Mouse (Mus musculus) G1E (cell line): Measurements from ENCODE around the gene Tdrd9. TPM values are rescaled to one million over a fixed set of nuclear protein-coding genes. Genes with fewer than 3 reads are reported as not detected.

Source experiments
- ATAC-seq: 2 replicates; pipeline ENCODE4 v1.8.0; 2016; ENCODE audit warnings: mild to moderate bottlenecking; ENCODE audit not compliant: insufficient number of reproducible peaks, poor library complexity, low FRiP score, severe bottlenecking; ENCODE audit errors: extremely low read depth
- DNase-seq: peaks from one replicate; pipeline ENCODE4 v3.0.0; 2012; ENCODE audit warnings: low spot score
- H3K27me3 ChIP-seq: 2 replicates; pipeline ENCODE4 v1.6.1; 2012; ENCODE audit warnings: mild to moderate bottlenecking, low read length, inconsistent platforms; ENCODE audit not compliant: insufficient read depth
- H3K36me3 ChIP-seq: replicated peaks from 2 replicates; pipeline ENCODE3; 2012; ENCODE audit warnings: mild to moderate bottlenecking, inconsistent platforms
- H3K4me1 ChIP-seq: 2 replicates; pipeline ENCODE4 v1.6.1; 2012; ENCODE audit warnings: low read depth, low read length, inconsistent platforms, mixed read lengths; ENCODE audit not compliant: insufficient read depth
- H3K4me3 ChIP-seq: 2 replicates; pipeline ENCODE4 v1.5.1; 2012; ENCODE audit warnings: low read depth, mild to moderate bottlenecking, inconsistent platforms, low read length, moderate library complexity, mixed read lengths
- H3K9me3 ChIP-seq: replicated peaks from 2 replicates; pipeline ENCODE4 v1.6.1; 2012; ENCODE audit warnings: inconsistent platforms
- CTCF ChIP-seq: IDR thresholded peaks from 2 replicates; pipeline ENCODE4 v1.5.1; 2012; ENCODE audit warnings: low read depth, low read length, inconsistent platforms, mixed read lengths
- GATA1 ChIP-seq: IDR thresholded peaks from 2 replicates; pipeline ENCODE4 v1.6.1; 2012; ENCODE audit warnings: borderline replicate concordance, low read length, inconsistent platforms, mixed read lengths
- GATA2 ChIP-seq: IDR thresholded peaks from 2 replicates; pipeline ENCODE4 v1.6.1; 2012; ENCODE audit warnings: low read depth, low read length, inconsistent platforms, borderline replicate concordance
- POLR2AphosphoS5 ChIP-seq: IDR thresholded peaks from 2 replicates; pipeline ENCODE4 v1.6.1; 2012; ENCODE audit warnings: low read depth, low read length, inconsistent platforms; ENCODE audit not compliant: insufficient replicate concordance
- TAL1 ChIP-seq: conservative IDR thresholded peaks from 2 replicates; pipeline ENCODE4 v1.6.1; 2012; ENCODE audit warnings: low read depth, low read length, inconsistent platforms, mixed read lengths
- polyA plus RNA-seq: library from polyadenylated mRNA; stranded (reverse); fragments of >175 nt; gene quantifications from 2 replicates; pipeline ENCODE4 v1.2.3, GENCODE M21; 2012
- total RNA-seq, 2 experiments: library from RNA; stranded (forward) in 1 of 2; stranded (reverse) in 1 of 2; fragments of 200-1000 nt in 1 of 2; fragments of >200 nt in 1 of 2; fragmentation: Nextera tagmentation in 1 of 2; gene quantifications; 2 replicates each; pipeline ENCODE4 v1.2.3; 2014 to 2017

Gene Tdrd9
- total and polyA plus RNA-seq, 3 experiments: 0.76 TPM; not detected in 2

DNA sequence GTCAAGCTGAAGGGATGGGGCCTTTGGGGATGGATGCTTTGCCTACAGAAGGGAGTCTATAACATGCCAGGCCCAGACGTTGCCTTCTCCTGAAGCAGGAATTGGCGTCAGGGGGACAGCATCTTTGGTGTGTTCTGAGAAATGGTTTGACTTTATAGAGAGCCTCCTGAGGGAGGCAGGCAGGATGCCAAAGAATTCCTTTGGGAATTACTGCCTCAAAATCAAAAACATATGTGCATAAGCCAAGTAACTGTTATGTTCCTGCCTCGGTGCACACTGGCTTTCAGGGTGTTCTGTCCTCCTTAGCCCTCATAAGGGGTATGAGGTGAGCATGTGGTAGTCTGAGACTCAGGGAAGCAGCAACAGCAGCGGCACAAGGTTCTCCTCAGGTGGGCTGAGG is 45.0 kb downstream of the Tdrd9 start:
- peaks cover 23% of the 10 kb centered on the region for H3K9me3 ChIP-seq
- no peak overlapping the region for H3K4me3 ChIP-seq
- peaks cover 2% of the 10 kb centered on the region; the same call in 1 of the 2 replicates for H3K27me3 ChIP-seq
- DNase-seq (no peak), ATAC-seq (no peak)
- TF ChIP-seq GATA1 (no peak), GATA2 (no peak), TAL1 (no peak), CTCF (no peak), POLR2AphosphoS5 (no peak)
- no peaks in the 10 kb centered on the region for H3K36me3 ChIP-seq
- no peaks in the 10 kb centered on the region for H3K4me1 ChIP-seq

DNA sequence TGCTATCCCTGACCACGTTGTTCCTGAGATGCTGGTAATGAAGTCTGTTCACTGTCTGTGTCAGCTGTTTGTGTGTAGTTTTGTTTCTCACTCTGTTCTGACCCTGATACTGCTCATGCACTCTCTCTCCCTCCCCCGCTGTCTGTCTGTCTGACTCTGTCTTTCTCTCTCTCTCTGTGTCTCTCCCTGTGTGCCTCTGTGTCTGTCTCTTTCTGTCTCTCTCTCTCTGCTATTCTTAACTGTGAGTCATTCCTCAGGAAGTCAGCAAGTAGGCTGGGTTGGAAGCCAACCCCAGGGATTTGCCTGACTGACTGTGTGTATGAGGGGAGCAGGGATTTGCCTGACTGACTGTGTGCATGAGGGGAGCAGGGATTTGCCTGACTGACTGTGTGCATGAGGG is 51.9 kb downstream of the Tdrd9 start:
- Histone ChIP-seq H3K27me3 (peaks cover 4% of the 10 kb centered on the region; the same call in 1 of the 2 replicates), H3K4me1 (no peaks in the 10 kb centered on the region), H3K36me3 (no peaks in the 10 kb centered on the region), H3K9me3 (peaks cover 52% of the 10 kb centered on the region), H3K4me3 (no peak overlapping the region)
- ATAC-seq (no peak), DNase-seq (no peak)
- no peak for TF ChIP-seq TAL1
- TF ChIP-seq GATA1: no peak
- no peak for TF ChIP-seq CTCF
- no peak for TF ChIP-seq GATA2
- no peak for TF ChIP-seq POLR2AphosphoS5

DNA sequence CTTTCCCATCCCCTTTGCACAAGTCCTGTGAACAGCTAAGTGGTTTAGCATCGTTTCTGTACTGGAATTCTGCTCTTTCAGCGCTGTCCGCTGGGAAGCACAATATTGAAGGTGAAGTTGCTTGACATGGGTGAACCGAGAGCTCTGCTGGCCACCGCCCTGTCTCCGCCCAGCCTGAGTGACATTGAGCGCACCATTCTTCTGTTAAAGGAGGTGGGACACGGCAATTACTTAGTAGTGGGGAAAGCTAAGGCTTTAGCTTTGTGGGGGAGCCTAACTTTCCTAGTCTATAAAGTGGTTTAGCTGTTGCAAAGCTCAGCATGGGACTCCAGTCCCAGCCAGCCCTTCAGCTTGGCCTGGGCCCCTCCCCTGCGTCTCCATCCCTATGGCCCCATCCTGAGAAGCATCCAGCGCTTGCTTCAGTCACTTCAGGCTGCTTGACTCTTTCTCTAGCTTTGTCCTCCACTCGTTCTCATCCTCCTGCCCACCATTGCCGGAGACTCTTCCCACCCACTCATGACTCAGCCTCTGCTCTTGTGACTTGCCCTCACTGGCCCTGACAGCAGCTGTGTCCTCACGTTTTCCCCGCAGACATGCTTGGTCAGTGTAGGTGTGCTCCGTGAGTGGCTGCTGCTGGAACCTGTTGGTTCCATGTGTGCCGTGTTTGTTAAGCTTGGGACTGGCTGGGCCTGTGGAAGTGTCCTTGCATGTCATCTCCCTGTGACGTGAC is 53.4 kb downstream of the Tdrd9 start:
- peaks cover 4% of the 10 kb centered on the region; the same call in 1 of the 2 replicates for H3K27me3 ChIP-seq
- no peak for TF ChIP-seq GATA1
- no peak for TF ChIP-seq CTCF
- TF ChIP-seq GATA2: no peak
- no peak for TF ChIP-seq POLR2AphosphoS5
- TF ChIP-seq TAL1: no peak
- H3K9me3 ChIP-seq: peaks cover 48% of the 10 kb centered on the region
- DNase-seq (no peak), ATAC-seq (no peak)
- no peaks in the 10 kb centered on the region for H3K4me1 ChIP-seq
- no peak overlapping the region for H3K4me3 ChIP-seq
- no peaks in the 10 kb centered on the region for H3K36me3 ChIP-seq

DNA sequence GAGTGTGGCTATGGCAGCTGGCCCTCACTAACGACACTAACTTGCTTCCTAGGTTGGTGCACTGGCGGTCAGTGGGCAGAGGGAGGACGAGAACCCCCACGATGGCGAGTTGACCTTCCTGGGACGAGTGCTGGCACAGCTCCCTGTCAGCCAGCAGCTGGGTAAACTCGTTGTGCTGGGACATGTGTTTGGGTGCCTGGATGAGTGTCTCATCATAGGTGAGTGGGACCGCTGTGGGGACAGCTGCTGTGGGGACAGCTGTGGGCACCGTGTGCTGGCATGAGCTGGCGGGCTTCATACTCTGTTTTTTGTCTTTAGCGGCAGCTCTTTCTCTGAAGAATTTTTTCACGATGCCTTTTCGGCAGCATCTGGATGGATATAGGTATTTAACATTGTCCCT is 54.1 kb downstream of the Tdrd9 start:
- DNase-seq (no peak), ATAC-seq (no peak)
- TF ChIP-seq TAL1 (no peak), POLR2AphosphoS5 (no peak), GATA1 (no peak), CTCF (no peak), GATA2 (no peak)
- Histone ChIP-seq H3K27me3 (peaks cover 4% of the 10 kb centered on the region; the same call in 1 of the 2 replicates), H3K4me3 (no peak overlapping the region), H3K36me3 (no peaks in the 10 kb centered on the region), H3K4me1 (no peaks in the 10 kb centered on the region), H3K9me3 (peaks cover 42% of the 10 kb centered on the region)

GRCm38 (mm10) chr12:112025907-112026645 is 54.7 kb downstream of the Tdrd9 start:
- Histone ChIP-seq H3K4me3 (no peak overlapping the region), H3K36me3 (no peaks in the 10 kb centered on the region), H3K9me3 (peaks cover 39% of the 10 kb centered on the region), H3K4me1 (no peaks in the 10 kb centered on the region), H3K27me3 (peaks cover 4% of the 10 kb centered on the region; the same call in 1 of the 2 replicates)
- DNase-seq (no peak), ATAC-seq (no peak)
- TF ChIP-seq GATA2: no peak

DNA sequence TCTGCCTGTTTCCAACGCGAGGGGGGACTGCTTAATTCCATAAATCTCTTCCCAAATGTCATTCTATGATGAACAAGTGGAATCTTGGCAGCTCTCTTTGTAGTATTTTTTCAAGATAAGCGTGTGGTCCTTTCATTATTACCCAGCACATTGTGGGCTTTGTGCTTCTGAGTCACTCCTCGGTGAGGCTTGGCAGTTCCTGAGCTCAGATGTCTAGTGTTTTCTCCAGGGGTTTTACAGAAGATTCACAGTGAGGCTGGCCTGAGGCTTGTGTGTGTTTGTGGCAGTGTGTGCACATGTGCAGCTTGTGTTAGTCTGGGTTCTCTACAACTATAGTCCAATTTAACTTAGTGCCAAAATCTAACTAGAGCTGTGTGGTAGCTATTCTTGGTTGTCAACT is 56.0 kb downstream of the Tdrd9 start:
- peaks cover 4% of the 10 kb centered on the region; the same call in 1 of the 2 replicates for H3K27me3 ChIP-seq
- ATAC-seq (no peak), DNase-seq (no peak)
- TF ChIP-seq GATA1 (no peak), GATA2 (no peak), POLR2AphosphoS5 (no peak), CTCF (no peak), TAL1 (no peak)
- H3K4me1 ChIP-seq: no peaks in the 10 kb centered on the region
- H3K4me3 ChIP-seq: no peak overlapping the region
- H3K36me3 ChIP-seq: no peaks in the 10 kb centered on the region
- H3K9me3 ChIP-seq: peaks cover 30% of the 10 kb centered on the region
